Mouse (Mus musculus) ES-E14 (cell line): ENCODE results near the gene Bpifb6. TPM values are rescaled to one million over a fixed set of nuclear protein-coding genes. Genes with fewer than 3 reads are reported as not detected.

Experiments used
- DNase-seq: peaks from one replicate; pipeline ENCODE4 v3.0.0-alpha.2; 2013; ENCODE audit warnings: low read depth, low spot score
- H3K27ac ChIP-seq: 2 replicates; pipeline ENCODE4 v1.5.1; 2012; ENCODE audit warnings: low read depth, mild to moderate bottlenecking, low read length, moderate library complexity, mixed read lengths; ENCODE audit not compliant: poor library complexity, insufficient read depth, severe bottlenecking
- H3K36me3 ChIP-seq: 2 replicates; pipeline ENCODE4 v1.6.1; 2012; ENCODE audit warnings: mild to moderate bottlenecking, low read length, moderate library complexity, mixed read lengths; ENCODE audit not compliant: control insufficient read depth, poor library complexity, insufficient read depth, severe bottlenecking
- H3K4me1 ChIP-seq, 2 experiments: fragments of 150-350 bp in 1 of 2; sonication (generic) in 1 of 2; 2 replicates each; pipeline ENCODE4 v1.6.1; 2012; ENCODE audit warnings: low read length in 2 of 2, mild to moderate bottlenecking in 1 of 2, mixed read lengths in 1 of 2; ENCODE audit not compliant: control insufficient read depth in 2 of 2, insufficient read depth in 2 of 2, poor library complexity in 1 of 2
- H3K4me3 ChIP-seq, 2 experiments: fragments of 150-350 bp in 1 of 2; sonication (generic) in 1 of 2; 2 replicates each; pipeline ENCODE4 v1.5.1; 2012; ENCODE audit warnings: low read length in 2 of 2, low read depth in 1 of 2, mild to moderate bottlenecking in 1 of 2, mixed read lengths in 1 of 2; ENCODE audit not compliant: insufficient read depth in 1 of 2, poor library complexity in 1 of 2, severe bottlenecking in 1 of 2
- H3K9ac ChIP-seq: 2 replicates; pipeline ENCODE4 v1.6.1; 2012; ENCODE audit warnings: low read depth, mild to moderate bottlenecking, low read length, mixed read lengths; ENCODE audit not compliant: poor library complexity, insufficient read depth, severe bottlenecking
- H3K9me3 ChIP-seq: fragments of 150-350 bp; sonication (generic); 2 replicates; pipeline ENCODE4 v1.6.1; 2012; ENCODE audit warnings: low read depth, mild to moderate bottlenecking, low read length; ENCODE audit not compliant: control insufficient read depth, insufficient read depth
- CHD2 ChIP-seq: IDR thresholded peaks from 2 replicates; pipeline ENCODE4 v1.6.1; 2014; ENCODE audit warnings: mild to moderate bottlenecking, low read depth, low read length, inconsistent platforms
- HCFC1 ChIP-seq: IDR thresholded peaks from 2 replicates; pipeline ENCODE4 v1.6.1; 2012; ENCODE audit warnings: low read length, inconsistent platforms, borderline replicate concordance; ENCODE audit not compliant: insufficient read depth
- MAFK ChIP-seq: IDR thresholded peaks from 2 replicates; pipeline ENCODE4 v1.6.1; 2014; ENCODE audit warnings: mild to moderate bottlenecking, low read depth, low read length, inconsistent platforms; ENCODE audit not compliant: insufficient read depth
- ZC3H11A ChIP-seq: IDR thresholded peaks from 2 replicates; pipeline ENCODE4 v1.6.1; 2012; ENCODE audit warnings: low read depth, mild to moderate bottlenecking, inconsistent platforms, low read length, borderline replicate concordance
- ZNF384 ChIP-seq: IDR thresholded peaks from 2 replicates; pipeline ENCODE4 v1.6.1; 2012; ENCODE audit warnings: low read depth, low read length, inconsistent platforms
- in situ Hi-C, 2 experiments: fragments of 600-800 bp; cut with MboI; formaldehyde crosslinking; loops; one replicate each; pipeline ENCODE4 v1.15.1; 2025; ENCODE audit warnings: low sequenced_read_pairs in 2 of 2, inconsistent platforms in 1 of 2; ENCODE audit not compliant: unreplicated experiment in 2 of 2
- total RNA-seq: library from RNA; depleted of rRNA; stranded (reverse); fragments of 300-350 nt; gene quantifications from 2 replicates; pipeline ENCODE4 v1.2.3, GENCODE M21; 2012; rRNA removed

Bpifb6 gene
- total RNA-seq, 1 experiment, result not detected

GRCm38 (mm10) chr2:153943537-153943936 is 43.3 kb downstream of the Bpifb6 start:
- Histone ChIP-seq H3K4me3 (no peak overlapping the region), H3K27ac (no peak overlapping the region), H3K4me1 (no peaks in the 10 kb centered on the region), H3K36me3 (no peaks in the 10 kb centered on the region), H3K9ac (no peak overlapping the region), H3K9me3 (no peaks in the 10 kb centered on the region)
- in situ Hi-C loops, result no loop called here
- DNase-seq, result peak; percentile 60
- TF ChIP-seq MAFK, result no peak
- TF ChIP-seq ZNF384, result no peak
- TF ChIP-seq HCFC1, result no peak

GRCm38 (mm10) chr2:153944567-153944966 is 44.4 kb downstream of the Bpifb6 start:
- no peak overlapping the region for H3K4me3 ChIP-seq
- in situ Hi-C loops, result no loop called here
- no peaks in the 10 kb centered on the region for H3K9me3 ChIP-seq

GRCm38 (mm10) chr2:153952897-153953296 is 52.7 kb downstream of the Bpifb6 start:
- Histone ChIP-seq H3K9ac (no peak overlapping the region), H3K9me3 (no peaks in the 10 kb centered on the region), H3K27ac (no peak overlapping the region), H3K4me3 (no peak overlapping the region), H3K4me1 (peaks cover 0 to 3% of the 10 kb centered on the region in 2 experiments; a peak in 1 of 4 replicates), H3K36me3 (no peaks in the 10 kb centered on the region)
- no peak for TF ChIP-seq MAFK
- 0 out of 2 replicates have a peak, but pooled peaks have one; percentile 28 for TF ChIP-seq ZC3H11A
- no peak for TF ChIP-seq CHD2
- no peak for TF ChIP-seq HCFC1
- TF ChIP-seq ZNF384, result no peak
- peak; percentile 84 for DNase-seq
- in situ Hi-C loops, result no loop called here

More at GRCm38 (mm10) chr2:153944567-153944966, 44.4 kb downstream of the Bpifb6 start:
- DNase-seq, result no peak
- no peak for TF ChIP-seq HCFC1
- no peak for TF ChIP-seq CHD2
- TF ChIP-seq MAFK, result no peak
- TF ChIP-seq ZC3H11A, result no peak
- no peak for TF ChIP-seq ZNF384
- Histone ChIP-seq H3K27ac (no peak overlapping the region), H3K36me3 (no peaks in the 10 kb centered on the region), H3K4me1 (no peaks in the 10 kb centered on the region), H3K9ac (no peak overlapping the region)

- peaks cover 0 to 3% of the 10 kb centered on the region in 2 experiments; a peak in 1 of 4 replicates for H3K4me1 ChIP-seq
- in situ Hi-C loops, result no loop called here
- TF ChIP-seq ZC3H11A (peak; percentile 28; the same call in 1 of the 2 replicates), CHD2 (no peak), MAFK (no peak), HCFC1 (peak; percentile 33; the same call in 1 of the 2 replicates)
- no peaks in the 10 kb centered on the region for H3K9me3 ChIP-seq
- DNase-seq, result peak; percentile 89
- no peaks in the 10 kb centered on the region for H3K36me3 ChIP-seq
- H3K9ac ChIP-seq, result peak overlapping the region; percentile 15; the same call in 1 of the 2 replicates
- peak overlapping the region; percentile 65 to 72 for H3K4me3 ChIP-seq
- no peak overlapping the region for H3K27ac ChIP-seq
These were observed 53.6 kb downstream of the Bpifb6 start for GRCm38 (mm10) chr2:153953836-153954235.

Other genes starting within 250 kb of the Bpifb6 start
- gene Dnmt3c, start 203.7 kb upstream of the Bpifb6 start, total RNA-seq, result 0.27 TPM in 1 of 2 replicates, not detected in the other
- gene Mapre1, start 159.1 kb upstream of the Bpifb6 start, total RNA-seq, result 23.8 and 67.4 TPM in 2 replicates
- 1.2 TPM in 2 replicates for gene Efcab8, start 120.5 kb upstream of the Bpifb6 start, total RNA-seq
- gene Sun5, start 29.3 kb upstream of the Bpifb6 start, total RNA-seq, result not detected in 2 replicates
- not detected in 2 replicates for gene Bpifb2, start 25.3 kb upstream of the Bpifb6 start, total RNA-seq
- gene Bpifb3, start 17.8 kb downstream of the Bpifb6 start, total RNA-seq, result not detected in 2 replicates
- not detected in 2 replicates for gene Bpifb4, start 37.8 kb downstream of the Bpifb6 start, total RNA-seq
- not detected in 2 replicates for gene Bpifa6, start 74.6 kb downstream of the Bpifb6 start, total RNA-seq
- gene Bpifa2, start 107.9 kb downstream of the Bpifb6 start, total RNA-seq, result not detected in 2 replicates
- gene Bpifa3, start 229.9 kb downstream of the Bpifb6 start, total RNA-seq, result not detected in 2 replicates
- not detected in 2 replicates for gene Bpifa1, start 242.5 kb downstream of the Bpifb6 start, total RNA-seq